Mouse (Mus musculus) liver, embryonic 11.5 days (tissue): ENCODE measurements around the gene Dnajc5. TPM values are rescaled to one million over a fixed set of nuclear protein-coding genes. Genes with fewer than 3 reads are reported as not detected.

ENCODE experiments used
- ATAC-seq: fragments of 200-750 bp; cut with Nextera tagmentation; replicated peaks from 2 replicates; pipeline ENCODE4 v1.8.0; 2017; ENCODE audit warnings: moderate number of reproducible peaks, mild to moderate bottlenecking, moderate TSS enrichment, moderate library complexity; ENCODE audit not compliant: low FRiP score
- DNase-seq: peaks from one replicate; pipeline ENCODE4 v3.0.0-alpha.2; 2017; ENCODE audit warnings: low spot score
- H3K27ac ChIP-seq: fragments of 300-500 bp; sonication (generic); 2 replicates; pipeline ENCODE4 v1.5.1; 2014; ENCODE audit warnings: mild to moderate bottlenecking, low read depth, low read length, control low read depth
- H3K27me3 ChIP-seq: fragments of 300-500 bp; sonication (generic); replicated peaks from 2 replicates; pipeline ENCODE4 v1.6.1; 2014; ENCODE audit warnings: low read length, mixed read lengths; ENCODE audit not compliant: control insufficient read depth, insufficient read depth
- H3K36me3 ChIP-seq: fragments of 300-500 bp; sonication (generic); 2 replicates; pipeline ENCODE4 v1.6.1; 2014; ENCODE audit warnings: mild to moderate bottlenecking, low read length, moderate library complexity, mixed read lengths; ENCODE audit not compliant: control insufficient read depth, insufficient read depth
- H3K4me1 ChIP-seq: fragments of 300-500 bp; sonication (generic); replicated peaks from 2 replicates; pipeline ENCODE4 v1.6.1; 2014; ENCODE audit warnings: low read length, mixed read lengths; ENCODE audit not compliant: control insufficient read depth, insufficient read depth
- H3K4me2 ChIP-seq: fragments of 300-500 bp; sonication (generic); 2 replicates; pipeline ENCODE4 v1.6.1; 2014; ENCODE audit warnings: mild to moderate bottlenecking, control low read depth, moderate library complexity
- H3K4me3 ChIP-seq: fragments of 300-500 bp; sonication (generic); 2 replicates; pipeline ENCODE4 v1.5.1; 2014; ENCODE audit warnings: low read depth, low read length, control low read depth
- H3K9ac ChIP-seq: fragments of 300-500 bp; sonication (generic); 2 replicates; pipeline ENCODE4 v1.6.1; 2014; ENCODE audit warnings: low read depth, low read length, control low read depth
- H3K9me3 ChIP-seq: fragments of 300-500 bp; sonication (generic); 2 replicates; pipeline ENCODE4 v1.6.1; 2016; ENCODE audit warnings: low read length, inconsistent platforms, mixed read lengths; ENCODE audit not compliant: control insufficient read depth
- WGBS: fragments of 180-500 bp; shearing (Covaris S2); extraction: QIAGEN DNeasy Blood & Tissue Kit; methylation state at CpG from one replicate; pipeline ENCODE4 v1.1.7; 2014; 5-methylcytosine and 5-hydroxymethylcytosine counted together
- polyA plus RNA-seq: library from polyadenylated mRNA; unstranded; fragments of >200 nt; fragmentation: Nextera tagmentation; extraction: Ambion mirVana; gene quantifications from 2 replicates; pipeline ENCODE4 v1.2.1, GENCODE M21; 2014

Gene Dnajc5
- polyA plus RNA-seq, 1 experiment from 2014 or later = 61.1 TPM

DNA sequence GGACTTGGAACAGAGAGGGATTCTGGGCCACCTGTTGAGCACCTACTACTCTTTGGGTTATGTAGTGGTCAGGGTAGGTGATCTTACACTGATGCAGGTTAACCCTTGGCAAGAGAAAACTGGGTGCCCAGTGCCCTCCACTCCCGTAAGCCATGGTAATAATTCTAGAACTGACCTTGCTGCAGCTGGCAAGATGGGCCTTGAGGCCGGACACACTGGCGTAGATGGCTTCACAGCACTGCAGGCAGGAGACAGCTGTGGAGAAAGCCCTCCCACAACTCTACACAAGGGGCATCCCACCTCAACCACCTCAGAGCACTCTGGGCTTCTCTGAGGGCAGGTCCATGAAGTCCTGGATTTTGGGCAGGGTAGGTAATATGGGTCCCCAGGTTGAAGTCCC lies 65.8 kb downstream of the Dnajc5 start:
- DNase-seq (no peak), ATAC-seq (no peak)
- Histone ChIP-seq H3K9me3 (no peaks in the 10 kb centered on the region), H3K27me3 (no peaks in the 10 kb centered on the region), H3K9ac (no peak overlapping the region), H3K4me2 (no peak overlapping the region), H3K4me1 (peaks cover 11% of the 10 kb centered on the region), H3K27ac (no peak overlapping the region), H3K36me3 (peaks cover 48% of the 10 kb centered on the region), H3K4me3 (no peak overlapping the region)
- WGBS = 92% methylated on average over 3 of the region's 3 CpGs

DNA sequence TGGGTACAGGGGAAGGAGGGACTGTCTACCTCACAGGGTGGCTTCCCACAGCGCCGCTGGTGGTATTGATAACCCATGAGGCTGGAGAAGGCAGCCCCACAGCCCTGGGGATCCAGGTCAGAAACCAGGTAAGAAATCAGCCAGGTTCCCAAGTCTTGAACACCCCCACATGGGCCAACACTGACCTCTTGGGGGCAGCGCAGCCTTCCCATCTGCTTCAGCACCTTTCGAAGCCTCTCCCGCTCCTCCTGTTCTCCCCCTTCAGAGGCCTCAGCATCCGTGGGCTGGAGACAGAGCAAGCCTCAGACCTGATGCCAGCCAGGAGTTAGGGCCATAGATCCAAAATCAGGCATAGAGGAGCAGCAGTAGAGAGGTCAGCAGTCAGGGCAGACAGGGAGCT lies 67.5 kb downstream of the Dnajc5 start:
- no peak for DNase-seq
- Histone ChIP-seq H3K36me3 (peaks cover 48% of the 10 kb centered on the region), H3K27me3 (no peaks in the 10 kb centered on the region), H3K4me3 (no peak overlapping the region), H3K4me2 (no peak overlapping the region), H3K9ac (no peak overlapping the region), H3K27ac (no peak overlapping the region), H3K4me1 (peaks cover 18% of the 10 kb centered on the region), H3K9me3 (no peaks in the 10 kb centered on the region)
- ATAC-seq = no peak
- WGBS = 81% methylated on average over 6 of the region's 6 CpGs

DNA sequence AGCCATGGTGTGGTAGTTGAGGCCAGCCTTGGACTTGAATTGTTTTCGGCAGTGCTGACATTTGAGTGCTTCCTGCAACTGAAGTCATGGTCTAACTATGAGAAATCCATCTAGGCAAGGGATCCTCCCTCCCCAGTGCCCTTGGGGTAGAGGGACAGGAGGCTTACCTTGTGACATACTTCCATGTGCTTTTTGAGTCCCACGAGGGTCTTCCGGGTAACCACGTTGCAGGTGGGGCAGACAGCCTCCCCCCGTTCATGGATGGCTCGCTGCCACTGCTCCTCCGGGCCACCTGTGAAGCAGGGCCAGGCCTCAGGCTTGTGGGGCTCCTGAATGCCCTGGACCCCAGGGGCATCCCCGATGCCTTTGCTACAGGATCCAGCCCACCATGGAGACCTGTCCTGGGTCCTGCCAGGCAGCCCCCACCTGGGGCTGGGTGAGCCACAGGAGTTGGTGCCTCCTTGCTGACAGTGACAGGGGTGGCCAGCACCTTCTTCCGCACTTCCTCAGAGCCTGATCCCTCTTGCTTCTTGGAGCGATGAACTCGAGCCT lies 68.0 kb downstream of the Dnajc5 start:
- no peak overlapping the region for H3K4me3 ChIP-seq
- H3K36me3 ChIP-seq = peaks cover 48% of the 10 kb centered on the region
- DNase-seq (no peak), ATAC-seq (no peak)
- no peaks in the 10 kb centered on the region for H3K27me3 ChIP-seq
- H3K4me1 ChIP-seq = peaks cover 23% of the 10 kb centered on the region
- no peak overlapping the region for H3K27ac ChIP-seq
- H3K9me3 ChIP-seq = no peaks in the 10 kb centered on the region
- no peak overlapping the region for H3K4me2 ChIP-seq
- H3K9ac ChIP-seq = no peak overlapping the region
- whole genome bisulfite sequencing = 92% methylated on average over 11 of the region's 11 CpGs

DNA sequence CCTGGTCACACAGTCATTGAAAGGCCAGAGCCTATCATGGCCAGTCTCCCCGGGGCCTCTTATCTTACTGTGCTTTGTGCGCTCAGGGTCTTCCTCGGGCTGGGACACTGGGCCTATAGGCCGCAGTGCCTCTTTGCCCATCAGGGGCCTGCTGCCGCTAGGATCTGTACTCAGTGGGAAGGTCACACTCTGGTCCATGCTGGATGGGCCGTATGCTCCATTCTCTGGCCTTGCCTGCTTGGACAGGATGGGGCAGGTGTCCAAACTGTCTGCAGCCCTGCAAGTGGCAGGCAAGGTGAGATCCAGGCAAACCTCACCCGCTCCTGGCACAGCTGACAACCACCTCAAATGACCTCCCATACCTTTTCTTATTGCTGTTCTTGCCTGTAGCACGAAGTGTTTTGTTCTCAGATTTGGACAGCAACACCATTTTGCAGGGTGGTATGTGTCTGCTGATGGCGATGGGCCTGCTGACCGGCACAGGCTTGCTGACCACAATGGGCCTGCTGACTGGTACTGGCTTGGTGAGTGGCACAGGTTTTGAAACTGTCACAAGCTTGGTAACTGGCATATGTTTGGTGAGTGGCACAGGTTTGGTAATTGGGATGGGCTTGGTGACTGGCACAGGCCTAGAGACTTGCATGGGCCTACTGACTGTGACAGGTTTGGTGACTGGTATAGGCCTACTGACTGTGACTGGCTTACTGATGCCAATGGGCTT lies 68.9 kb downstream of the Dnajc5 start:
- H3K9ac ChIP-seq = no peak overlapping the region
- 89% methylated on average over 10 of the region's 10 CpGs for WGBS
- H3K27ac ChIP-seq = no peak overlapping the region
- no peaks in the 10 kb centered on the region for H3K9me3 ChIP-seq
- H3K4me1 ChIP-seq = peaks cover 24% of the 10 kb centered on the region
- no peak overlapping the region for H3K4me2 ChIP-seq
- peaks cover 45% of the 10 kb centered on the region for H3K36me3 ChIP-seq
- no peaks in the 10 kb centered on the region for H3K27me3 ChIP-seq
- no peak overlapping the region for H3K4me3 ChIP-seq
- DNase-seq (no peak), ATAC-seq (no peak)

DNA sequence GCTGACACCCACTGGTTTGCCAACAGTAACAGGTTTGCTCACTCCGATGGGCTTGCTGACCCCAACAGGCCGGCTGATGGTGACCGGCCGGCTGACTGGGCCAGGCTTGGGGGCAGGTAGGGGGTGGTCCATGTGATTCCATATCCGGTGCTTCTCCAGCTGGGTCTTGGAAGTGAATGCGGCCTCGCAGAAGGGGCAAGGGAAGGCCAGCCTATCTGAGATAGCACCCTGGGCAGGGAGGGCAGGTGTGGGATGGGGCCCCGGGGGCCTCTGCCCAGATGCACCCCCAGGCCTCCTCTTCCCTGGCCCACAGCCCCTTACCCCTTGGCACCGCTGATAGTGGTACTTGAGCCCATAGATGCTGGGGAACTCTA lies 69.4 kb downstream of the Dnajc5 start:
- Histone ChIP-seq H3K27me3 (no peaks in the 10 kb centered on the region), H3K4me2 (no peak overlapping the region), H3K27ac (no peak overlapping the region), H3K36me3 (peaks cover 40% of the 10 kb centered on the region), H3K9me3 (no peaks in the 10 kb centered on the region), H3K4me3 (no peak overlapping the region), H3K9ac (no peak overlapping the region), H3K4me1 (peaks cover 24% of the 10 kb centered on the region)
- no peak for ATAC-seq
- WGBS = 95% methylated on average over 9 of the region's 9 CpGs
- no peak for DNase-seq

DNA sequence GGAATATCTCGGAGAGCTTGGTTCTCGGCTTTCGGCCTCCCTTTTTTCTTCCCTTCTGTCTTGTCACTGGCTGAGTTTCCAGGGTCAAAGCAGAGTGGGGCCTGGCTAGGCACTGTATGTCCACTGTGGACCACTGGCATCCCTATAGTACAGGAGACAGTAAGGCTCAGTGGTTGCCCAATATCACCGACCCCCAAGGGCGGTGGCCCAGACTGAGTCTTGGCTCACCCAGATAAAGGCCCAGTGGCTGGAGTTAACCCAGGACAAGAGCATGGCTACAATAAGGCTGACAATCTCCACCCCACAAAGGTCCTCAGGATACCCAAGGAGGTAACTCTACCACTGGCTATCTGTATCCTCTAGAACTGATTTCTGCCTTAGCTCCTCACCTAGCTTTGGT lies 70.2 kb downstream of the Dnajc5 start:
- 0 out of 2 replicates have a peak overlapping the region, but pooled peaks have one; percentile 1 for H3K4me3 ChIP-seq
- H3K27me3 ChIP-seq = no peaks in the 10 kb centered on the region
- H3K4me2 ChIP-seq = no peak overlapping the region; the same call in 1 of the 2 replicates
- WGBS = 79% methylated on average over 5 of the region's 5 CpGs
- peaks cover 36% of the 10 kb centered on the region for H3K36me3 ChIP-seq
- H3K27ac ChIP-seq = no peak overlapping the region
- DNase-seq (no peak), ATAC-seq (no peak)
- no peaks in the 10 kb centered on the region for H3K9me3 ChIP-seq
- H3K9ac ChIP-seq = no peak overlapping the region
- peaks cover 24% of the 10 kb centered on the region for H3K4me1 ChIP-seq

DNA sequence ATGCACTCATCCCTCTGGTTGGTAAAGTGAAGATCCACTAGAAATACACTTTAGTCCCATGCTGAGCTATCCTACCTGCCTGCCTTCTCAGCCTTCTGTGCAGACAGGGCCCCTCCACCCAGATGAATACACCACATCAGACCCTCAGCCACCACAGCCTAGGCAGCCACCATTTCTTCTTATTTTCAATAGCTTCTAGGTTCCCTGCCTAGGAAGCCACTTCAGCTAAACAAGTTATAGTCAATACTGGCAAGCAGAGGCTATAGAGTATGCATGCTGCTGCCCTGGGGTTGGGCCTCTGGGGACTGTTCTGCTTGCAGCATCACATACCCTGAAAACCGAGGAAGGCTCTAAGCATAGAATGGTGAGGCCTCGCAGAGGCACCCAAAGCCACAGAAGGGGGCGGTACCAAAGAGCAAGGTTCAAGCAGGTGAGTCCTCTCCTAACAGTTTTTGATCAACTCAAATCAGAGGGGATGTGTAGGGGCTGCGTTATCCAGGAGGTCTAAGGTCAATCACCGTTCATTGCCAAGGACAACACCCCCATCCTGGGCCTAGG lies 71.3 kb downstream of the Dnajc5 start, which contains the start of gene Prpf6:
TSS of gene Prpf6 (plus strand) at position 341 of the 558 bp plus-strand sequence.
- H3K9ac ChIP-seq = peak within 1 kb of the TSS; percentile 94
- WGBS = 7% methylated on average over 5 of the region's 5 CpGs
- H3K4me3 ChIP-seq = peak within 1 kb of the TSS; percentile 68
- peak within 1 kb of the TSS; percentile 61 for H3K27ac ChIP-seq
- H3K36me3 ChIP-seq = peaks cover 28% of the 10 kb centered on the region
- ATAC-seq = peak; percentile 35
- H3K9me3 ChIP-seq = no peaks in the 10 kb centered on the region
- peak; percentile 40 for DNase-seq
- peak within 1 kb of the TSS; percentile 96 for H3K4me2 ChIP-seq
- no peaks in the 10 kb centered on the region for H3K27me3 ChIP-seq
- H3K4me1 ChIP-seq = peaks cover 24% of the 10 kb centered on the region

DNA sequence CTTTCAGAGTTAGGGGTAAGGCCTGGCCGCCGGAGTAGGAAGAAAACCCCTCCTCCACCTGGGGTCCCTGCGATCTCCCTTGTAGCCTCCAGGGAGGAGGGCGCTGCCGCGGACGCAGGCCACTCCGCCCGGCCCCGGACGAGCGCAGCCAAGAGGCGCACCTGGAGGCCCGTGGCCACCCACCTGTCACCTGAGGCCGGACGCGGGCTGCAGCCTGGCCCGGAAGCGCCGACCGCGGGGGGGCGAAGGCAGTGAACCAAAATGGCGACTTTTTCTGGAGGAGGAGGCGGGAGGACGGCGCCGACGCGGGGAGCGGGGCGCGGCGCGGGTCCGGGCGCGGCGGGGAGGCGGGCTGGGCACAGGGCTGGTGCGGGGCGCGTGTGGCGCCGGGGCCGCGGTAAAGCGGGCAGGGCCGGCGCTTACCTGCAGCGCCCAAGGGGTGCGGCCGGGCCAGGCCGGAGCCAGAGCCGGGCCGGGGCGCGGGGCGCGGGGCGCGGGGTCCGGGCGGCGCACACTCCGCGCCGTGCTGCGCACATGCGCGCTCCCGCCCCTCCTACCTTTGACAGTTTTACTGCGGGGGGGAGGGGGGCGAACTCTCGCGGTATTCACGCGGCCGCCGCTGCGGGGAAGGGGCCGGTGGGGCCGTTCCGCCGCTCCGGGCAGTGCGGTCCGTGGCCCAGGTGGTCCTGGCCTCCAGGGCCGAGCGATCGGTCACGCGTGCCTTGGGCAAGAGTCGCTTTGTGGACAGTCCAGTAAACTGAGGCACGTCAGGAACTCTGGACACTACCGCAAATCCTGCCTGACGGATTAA lies 72.2 kb downstream of the Dnajc5 start, which contains the start of gene Zfp512b:
TSS of gene Zfp512b (minus strand) at position 573 of the 811 bp plus-strand sequence.
- WGBS = 2% methylated on average over 73 of the region's 97 CpGs
- ATAC-seq = peak; percentile 63
- Histone ChIP-seq H3K4me2 (peak within 1 kb of the TSS; percentile 96), H3K9me3 (no peaks in the 10 kb centered on the region), H3K27ac (peak within 1 kb of the TSS; percentile 61), H3K36me3 (peaks cover 22% of the 10 kb centered on the region), H3K27me3 (no peaks in the 10 kb centered on the region), H3K4me1 (peaks cover 24% of the 10 kb centered on the region), H3K9ac (peak within 1 kb of the TSS; percentile 94), H3K4me3 (peak within 1 kb of the TSS; percentile 68)
- DNase-seq = peak; percentile 76
